Mouse (Mus musculus) activated CD4-positive, CD25-positive, alpha-beta regulatory T cell, adult 4 months (primary cell): ENCODE data around the gene Trappc2l. TPM values are rescaled to one million over a fixed set of nuclear protein-coding genes. Genes with fewer than 3 reads are reported as not detected.
"Not testable (repeated sequence)": the region's sequence is repeated elsewhere in the genome, so short reads cannot be mapped to it uniquely, and the experiment has no call there.

Experiments
- ATAC-seq: one replicate; pipeline ENCODE4 v1.8.0; 2017
- polyA plus RNA-seq, 2 experiments: library from polyadenylated mRNA; unstranded; fragments of 100-300 nt; shearing (Covaris generic); gene quantifications; one replicate each; pipeline ENCODE4 v1.2.1; 2017

Gene Trappc2l
- polyA plus RNA-seq, 2 experiments from 2014 or later = 46.3 to 78.4 TPM

DNA sequence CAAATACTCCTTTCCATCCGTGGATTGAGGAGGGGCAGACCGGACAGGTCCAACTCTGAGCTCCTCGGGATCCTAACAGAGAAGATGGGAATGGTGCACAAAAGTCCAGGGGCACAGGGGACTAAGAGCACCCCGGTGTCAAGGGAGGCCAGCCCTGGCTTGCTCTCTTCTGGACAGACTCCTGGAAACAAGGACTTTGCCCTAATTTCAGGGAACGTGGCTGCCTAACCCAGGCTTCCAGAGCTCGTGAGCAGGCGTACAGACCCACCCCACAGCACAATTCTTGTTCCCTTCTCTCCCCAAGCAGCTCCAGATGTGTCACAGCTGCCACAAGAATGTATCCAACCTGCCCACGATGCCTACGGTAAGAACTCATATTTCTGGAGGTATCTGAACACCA is 14.4 kb downstream of the Trappc2l start:
- no peak for ATAC-seq

DNA sequence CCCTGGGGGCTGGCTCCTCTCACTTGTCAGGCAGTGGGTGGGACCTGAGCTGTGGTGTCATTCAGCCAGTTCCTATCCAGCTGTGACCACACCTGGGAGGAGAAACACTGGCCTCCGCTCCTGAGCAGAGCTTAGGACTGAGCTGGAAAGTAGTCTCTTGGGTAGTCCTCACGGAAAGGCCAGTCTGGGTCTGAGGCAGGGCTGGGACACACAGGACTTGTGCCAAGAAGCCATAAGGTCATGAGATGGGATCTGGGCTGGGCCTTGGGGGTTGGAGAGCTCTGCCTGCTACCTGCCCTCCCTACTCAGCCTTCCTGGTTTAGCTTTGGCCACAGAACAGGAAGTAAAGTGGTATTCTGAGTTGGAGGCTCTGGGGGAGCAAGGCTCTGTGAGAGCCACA is 15.5 kb downstream of the Trappc2l start:
- no peak for ATAC-seq

DNA sequence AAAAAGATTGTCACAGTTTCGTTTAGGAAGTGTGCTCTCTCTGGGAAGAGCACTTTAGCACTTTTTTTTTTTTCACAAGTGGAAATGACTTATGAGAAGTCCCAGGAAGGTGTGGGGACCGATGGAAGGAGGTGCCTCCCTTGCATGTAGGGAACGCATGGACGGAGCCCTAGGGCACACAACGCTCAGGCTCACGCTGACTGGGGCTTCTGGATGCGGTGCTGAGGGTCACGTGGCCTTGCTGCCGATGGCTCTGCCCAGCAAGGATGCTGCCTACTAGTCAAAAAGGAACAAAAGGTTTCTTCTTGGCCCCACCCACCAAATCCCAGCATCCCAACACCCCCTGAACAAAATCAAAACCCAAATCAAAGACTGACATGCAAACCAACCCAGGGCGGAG is 17.9 kb downstream of the Trappc2l start:
- no peak for ATAC-seq

DNA sequence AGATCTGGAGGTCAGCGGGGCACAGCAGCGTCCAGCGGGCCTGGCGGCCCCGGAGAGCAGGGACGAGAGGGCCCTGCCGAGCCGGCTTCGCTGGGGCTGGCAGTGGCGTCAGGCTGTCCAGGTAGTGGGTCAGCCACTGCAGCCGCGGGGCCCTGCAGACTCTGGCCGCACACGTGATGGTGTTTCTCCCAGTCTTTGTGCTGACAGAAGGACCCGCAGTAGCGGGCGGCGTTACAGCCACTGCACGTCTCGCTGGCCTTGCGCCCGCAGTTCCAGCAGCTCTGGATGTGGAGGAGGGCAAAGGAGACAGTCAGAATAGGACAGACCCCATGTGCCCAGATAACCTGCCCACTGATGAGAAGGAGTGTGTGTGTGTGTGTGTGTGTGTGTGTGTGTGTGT is 19.3 kb downstream of the Trappc2l start:
- ATAC-seq = no peak

DNA sequence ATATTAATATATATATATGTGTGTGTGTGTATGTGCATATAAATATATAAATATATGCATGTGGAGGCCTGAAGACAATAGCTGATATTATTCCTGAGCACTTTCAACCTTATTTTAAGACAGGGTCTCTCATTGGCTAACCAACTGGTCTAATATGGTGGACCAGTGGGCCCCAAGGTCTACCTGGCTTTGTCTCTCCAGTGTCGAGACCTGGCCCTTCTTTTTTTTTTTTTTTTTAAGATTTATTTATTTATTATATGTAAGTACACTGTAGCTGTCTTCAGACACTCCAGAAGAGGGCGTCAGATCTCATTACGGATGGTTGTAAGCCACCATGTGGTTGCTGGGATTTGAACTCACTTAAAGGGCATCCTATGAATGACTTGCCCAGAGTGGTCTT is 20.7 kb downstream of the Trappc2l start:
- not testable (repeated sequence) for ATAC-seq

DNA sequence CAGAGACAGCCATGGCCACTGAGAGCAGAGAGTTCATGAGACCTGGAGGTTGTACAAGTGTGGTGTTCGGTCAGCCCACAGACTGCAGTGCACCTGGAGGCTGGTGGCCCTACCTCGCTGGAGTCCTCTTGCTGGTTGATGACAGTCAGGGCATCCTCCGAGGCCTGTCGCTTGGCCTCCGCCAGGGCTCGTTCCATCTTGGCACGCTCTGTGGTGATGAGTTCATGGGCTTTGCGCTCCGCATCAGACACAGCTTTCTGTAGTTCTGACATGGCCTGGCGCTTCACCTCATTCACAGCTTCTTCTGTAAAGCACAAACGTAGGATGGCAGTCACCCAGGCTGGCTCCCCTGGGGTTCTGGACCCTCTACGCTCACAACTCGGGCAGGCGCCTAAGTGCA is 21.8 kb downstream of the Trappc2l start:
- no peak for ATAC-seq

DNA sequence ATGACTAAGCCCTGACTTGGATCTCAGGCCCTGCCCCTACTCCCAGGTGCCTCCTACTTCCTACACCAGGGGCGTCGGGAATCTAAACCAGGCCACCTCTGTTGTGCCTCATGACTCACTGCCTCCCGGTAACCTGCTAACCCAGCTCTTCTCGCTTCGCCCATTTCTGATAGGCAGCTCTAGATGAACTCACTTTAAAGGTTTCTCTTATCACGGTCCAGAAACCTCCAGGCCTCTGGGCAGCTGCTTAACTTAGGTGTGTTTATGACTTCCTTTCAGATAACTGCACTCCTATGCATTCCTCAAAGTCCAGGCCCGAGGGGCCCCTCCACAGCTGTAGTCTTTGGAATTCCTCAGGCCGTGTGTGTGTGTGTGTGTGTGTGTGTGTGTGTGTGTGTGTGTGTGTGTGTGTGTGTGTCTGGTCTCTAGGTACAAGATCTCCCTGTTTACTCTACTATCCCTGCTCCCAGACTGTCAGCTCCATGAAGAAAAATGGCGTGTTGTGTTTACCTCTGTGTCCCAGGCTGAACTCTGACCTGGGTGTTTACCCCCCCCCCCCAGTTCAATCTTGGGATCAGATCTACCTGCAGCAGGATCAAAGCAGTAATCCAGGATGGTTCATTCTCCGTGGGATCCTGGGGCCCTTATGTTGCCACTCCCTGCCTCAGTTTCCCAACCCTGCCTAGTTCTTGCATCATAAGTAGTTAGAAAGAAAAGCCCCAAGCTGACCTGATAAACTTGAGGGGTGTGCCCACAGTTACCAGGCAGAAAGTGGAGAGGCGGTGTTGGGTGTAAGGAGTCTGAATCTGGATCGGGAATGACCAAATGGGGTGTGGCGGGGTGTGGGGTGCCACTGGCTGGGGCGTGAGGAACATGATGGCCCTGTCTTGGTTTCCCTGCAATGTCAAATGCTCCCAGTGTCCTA is 24.7 kb downstream of the Trappc2l start:
- ATAC-seq = no peak

DNA sequence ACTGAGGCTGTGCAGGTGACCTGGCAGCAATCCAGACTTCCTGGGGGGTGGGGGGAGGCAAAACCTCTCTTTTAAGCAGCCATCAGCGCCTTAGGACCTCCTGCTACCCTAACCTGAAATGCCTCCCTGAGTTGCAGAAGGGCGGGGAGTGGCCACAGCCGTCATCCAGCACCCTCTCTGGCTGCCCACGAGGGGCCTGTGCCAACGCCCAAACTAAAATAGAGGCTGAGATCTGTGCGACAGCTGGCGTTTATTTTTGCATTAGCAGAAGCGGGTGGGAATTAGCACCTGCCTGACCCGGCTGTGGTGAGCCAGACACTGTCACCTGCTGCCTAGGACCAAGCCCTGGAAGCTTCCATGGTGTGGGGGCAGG is 25.3 kb downstream of the Trappc2l start:
- no peak for ATAC-seq

DNA sequence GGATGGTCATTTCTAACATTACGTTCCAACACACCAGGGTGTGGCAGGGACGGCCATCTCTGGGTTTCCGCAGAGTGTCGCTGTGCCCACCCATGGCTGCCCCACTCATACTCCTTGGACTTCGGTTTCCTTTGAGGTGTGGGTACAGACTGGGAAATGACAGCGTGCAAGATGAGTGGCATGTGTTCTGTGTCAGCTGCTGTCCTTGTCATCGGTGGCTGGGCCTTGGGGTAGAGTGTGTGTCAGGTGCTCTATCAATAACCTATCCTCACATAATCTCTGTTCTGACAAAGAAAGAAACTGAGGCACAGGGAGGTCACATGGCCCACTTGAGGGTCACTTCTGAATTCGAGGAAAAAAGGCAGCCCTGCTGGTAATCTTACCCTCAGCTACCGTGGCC is 25.8 kb downstream of the Trappc2l start:
- ATAC-seq = no peak

DNA sequence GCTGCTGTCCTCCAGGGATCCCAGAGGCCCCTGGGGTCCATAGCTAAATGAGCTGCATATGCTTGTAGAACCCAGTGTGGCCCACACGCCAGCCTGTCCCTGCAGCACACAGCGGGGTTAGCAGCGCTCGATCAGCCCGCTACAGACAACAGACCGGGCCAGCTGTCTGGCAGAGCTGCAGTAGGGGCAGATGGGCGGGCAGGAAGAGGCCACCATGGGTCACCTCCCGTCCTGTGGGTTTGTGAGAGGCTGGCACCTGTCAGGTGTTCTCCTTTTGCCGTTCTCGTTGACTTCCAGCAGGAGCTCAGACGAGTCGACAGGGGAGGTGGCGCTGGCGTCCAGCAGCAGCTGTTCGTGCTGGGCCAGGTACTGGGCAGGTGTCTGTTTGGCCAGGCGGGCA is 27.2 kb downstream of the Trappc2l start:
- no peak for ATAC-seq

DNA sequence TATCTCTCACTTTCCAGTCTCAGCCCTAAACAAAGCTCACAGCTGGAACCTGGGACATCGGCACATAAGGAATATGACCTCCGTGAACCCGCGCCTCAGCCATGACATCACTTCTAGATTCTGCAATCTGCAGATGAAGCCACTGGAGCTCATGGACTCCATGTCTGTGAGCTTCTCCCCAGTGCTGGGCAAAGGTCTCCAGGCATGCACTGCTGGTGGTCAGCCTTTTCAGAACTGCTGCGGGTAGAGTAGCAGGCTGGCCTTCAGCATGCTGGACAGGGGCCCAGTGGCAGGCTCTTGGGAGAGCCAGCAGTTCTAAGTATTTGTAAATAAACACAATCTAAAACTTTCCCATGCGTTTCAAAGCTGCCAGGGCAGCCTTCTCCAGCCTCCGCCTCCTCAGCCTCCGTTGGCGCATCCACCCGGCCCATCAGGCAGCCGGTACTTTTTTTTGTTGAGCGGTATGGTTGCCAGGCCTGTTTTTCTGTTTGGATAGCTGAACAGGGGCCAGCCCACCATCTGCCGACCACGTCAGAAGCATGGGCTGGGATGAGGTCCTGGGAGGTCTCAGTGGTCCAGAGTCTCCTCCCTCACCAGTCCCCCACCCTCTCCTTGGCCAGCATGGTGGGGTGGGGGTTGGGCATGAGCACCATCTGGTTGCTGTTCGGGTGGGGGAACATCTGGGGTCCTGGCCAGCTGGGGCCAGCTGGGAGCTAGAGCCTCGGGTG is 28.2 kb downstream of the Trappc2l start:
- ATAC-seq = no peak

DNA sequence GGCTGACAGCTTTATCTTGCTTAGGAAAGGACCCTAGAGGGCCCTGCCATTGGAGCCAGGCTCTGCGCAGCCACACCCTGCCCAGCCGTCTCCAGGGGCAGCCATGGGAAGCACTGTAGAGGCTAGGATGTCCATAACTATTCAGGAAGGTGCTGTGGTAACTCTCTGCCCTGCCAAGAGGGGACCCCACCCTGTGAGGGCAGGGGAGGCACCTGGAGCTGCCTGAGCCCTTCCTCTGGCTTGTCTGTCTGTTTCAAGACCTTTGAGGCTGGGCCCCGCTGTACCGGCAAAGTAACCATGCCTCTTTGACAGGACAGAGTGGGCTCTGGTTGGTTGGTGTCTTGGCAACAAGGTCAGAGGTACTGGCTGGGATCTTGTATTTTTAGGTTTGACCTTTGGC is 29.4 kb downstream of the Trappc2l start:
- ATAC-seq = no peak

DNA sequence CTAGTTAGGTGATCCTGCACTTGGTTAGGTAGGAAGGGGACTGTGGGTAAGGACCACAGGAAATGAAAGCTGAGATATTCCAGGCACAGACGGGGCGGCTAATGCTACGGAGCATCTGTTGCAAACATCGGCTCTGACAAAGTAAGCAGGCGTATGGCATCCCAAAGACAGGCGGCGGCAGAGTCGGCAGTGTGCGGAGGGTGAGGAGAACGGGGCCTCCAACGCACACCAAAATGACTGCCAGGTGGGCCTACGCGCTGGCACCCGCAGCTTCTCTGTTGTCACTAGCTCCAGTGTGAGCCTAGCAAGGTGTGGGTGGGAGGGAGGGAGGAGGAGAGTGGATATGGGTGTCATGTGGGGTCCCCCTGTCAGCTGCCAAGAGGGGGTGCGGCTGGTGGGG is 30.0 kb downstream of the Trappc2l start:
- ATAC-seq = no peak

DNA sequence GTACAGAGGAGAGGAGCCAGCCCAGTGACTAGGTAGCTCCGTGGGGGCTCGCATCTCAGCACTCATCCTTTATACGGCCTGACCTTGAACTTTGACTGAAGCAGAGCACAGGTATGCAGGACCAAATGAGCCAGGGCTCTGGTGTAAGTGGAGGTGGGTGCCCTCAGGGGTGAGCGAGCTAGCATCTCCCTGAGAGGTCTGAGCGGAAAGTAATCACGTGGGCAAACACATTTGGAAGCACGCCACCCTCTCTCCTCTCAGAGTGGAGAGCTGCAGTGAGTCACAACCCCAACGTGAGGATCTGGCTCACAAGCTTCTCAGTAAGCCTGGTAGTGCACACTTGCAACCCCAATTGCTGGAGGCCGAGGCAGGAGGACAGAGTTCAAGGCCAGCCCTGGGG is 30.6 kb downstream of the Trappc2l start:
- no peak for ATAC-seq

DNA sequence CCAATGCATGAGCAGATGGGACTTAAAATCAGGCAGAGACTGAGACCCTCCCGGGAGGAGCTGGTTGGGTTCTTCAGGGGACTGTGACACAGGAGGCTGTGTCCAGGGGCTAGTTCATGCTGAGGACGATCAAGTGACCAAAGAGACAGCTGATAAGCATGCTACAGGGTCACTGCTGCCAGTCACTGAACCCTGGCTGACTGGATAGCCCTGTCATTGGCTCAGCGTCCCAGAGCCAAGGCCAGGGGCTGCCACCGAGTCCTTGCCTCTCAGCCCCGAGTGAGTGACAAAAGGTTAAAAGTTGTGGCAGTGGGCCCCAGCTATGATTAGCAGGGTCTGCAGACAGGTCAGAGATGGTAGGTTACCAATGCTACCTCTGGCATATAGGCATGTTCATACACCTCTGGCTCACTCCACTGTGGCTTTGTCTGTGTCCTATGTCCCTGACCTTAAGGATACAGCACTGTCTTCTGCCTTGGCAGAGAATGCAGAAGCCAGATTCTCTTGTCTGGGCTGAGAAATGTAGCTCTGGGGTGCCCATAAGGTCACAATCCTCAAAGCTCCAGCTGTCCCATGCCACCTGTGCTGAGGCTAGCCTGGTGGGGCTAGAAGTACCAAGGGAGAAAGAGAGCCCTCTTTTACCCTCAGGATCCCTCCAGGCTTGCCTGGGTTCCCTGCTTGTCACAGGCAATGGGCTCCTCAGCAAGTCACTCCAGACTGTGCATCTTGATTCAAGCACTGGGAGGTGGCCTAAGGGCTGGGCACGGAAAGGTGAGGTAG is 32.9 kb downstream of the Trappc2l start:
- no peak for ATAC-seq

DNA sequence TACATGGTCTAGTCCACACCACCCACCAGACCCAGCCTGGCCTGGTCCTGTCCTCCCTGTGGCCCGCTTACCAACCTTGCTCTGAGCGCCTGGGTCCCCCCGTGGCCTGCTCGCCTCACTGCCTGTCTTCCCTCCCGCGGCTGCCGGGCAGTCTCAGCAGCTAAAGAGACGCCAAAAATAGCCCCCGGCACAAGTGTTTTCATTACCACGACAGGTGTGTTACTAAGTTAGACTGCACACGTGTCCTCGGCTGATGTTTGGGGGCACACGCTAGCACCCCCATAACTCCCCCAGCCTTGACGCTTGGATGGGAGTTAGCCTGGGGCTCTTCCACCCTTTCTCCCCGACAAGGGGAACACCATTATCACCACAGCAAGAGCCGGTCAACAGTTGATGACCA is 34.9 kb downstream of the Trappc2l start:
- no peak for ATAC-seq

DNA sequence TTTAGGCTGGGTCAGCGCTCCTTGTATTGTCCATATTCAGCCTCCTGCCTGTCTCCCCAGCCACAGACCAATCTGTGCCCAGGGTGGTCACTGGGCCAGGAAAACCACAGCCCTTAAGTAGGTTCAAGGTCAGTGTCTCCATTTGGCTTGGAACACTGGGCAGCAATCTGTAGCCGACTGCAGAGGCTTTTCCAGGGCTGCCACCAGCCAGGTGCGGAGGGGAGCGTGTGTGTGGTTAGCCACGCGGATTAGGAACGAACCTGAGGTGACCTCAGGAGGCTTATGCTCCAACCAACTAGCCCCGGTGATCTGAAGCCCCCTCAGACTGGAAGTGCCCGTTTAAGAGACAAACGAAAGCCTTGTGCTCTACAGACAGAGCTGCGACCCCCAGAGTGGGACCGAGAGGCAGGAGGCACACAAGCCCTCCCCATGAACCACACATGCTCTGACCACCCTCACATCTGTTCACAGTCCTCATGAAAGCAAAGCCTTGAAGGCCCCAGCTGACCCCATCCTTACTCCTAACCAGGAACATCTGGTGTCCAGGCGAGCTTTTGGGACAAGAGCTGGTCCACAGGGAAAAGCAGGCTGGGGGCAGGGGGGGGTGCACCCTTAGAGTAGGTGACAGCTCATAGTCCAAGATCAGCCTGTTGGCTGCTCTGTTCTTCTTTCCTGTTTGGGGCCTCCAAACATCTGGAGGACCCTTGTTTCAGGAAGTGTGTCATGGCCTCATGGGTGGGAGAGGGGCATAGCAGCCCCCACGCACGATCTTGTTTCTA is 36.9 kb downstream of the Trappc2l start:
- ATAC-seq = no peak

DNA sequence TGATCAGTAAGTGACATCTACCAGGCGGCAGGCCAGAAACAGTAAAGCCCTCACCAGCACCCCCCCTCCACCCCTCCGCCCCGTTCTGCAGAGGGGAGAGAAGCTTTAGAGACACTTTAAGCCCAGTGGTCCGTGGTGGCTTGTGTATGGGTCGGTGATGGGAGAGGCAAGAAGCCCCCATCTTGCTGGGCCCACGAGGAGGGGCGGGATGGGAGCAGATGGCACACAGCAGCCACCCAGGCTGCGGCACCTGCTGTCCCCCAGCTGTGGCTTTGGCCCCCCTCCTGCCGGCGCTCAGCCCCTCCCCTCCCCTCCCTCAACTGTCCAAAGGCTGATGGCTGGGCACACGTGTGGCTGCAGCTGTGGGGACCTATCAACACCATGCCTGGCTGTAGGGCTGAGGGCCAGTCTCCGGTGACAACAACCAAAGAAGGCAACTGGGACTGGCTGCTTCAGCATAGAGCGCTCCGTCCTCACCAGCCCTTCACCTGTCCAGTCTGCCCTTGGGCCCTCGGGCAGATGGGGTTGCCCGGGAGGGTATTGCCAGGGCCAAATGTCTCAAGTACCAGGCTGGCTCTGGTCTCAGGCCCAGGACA is 40.0 kb downstream of the Trappc2l start:
- ATAC-seq = no peak

DNA sequence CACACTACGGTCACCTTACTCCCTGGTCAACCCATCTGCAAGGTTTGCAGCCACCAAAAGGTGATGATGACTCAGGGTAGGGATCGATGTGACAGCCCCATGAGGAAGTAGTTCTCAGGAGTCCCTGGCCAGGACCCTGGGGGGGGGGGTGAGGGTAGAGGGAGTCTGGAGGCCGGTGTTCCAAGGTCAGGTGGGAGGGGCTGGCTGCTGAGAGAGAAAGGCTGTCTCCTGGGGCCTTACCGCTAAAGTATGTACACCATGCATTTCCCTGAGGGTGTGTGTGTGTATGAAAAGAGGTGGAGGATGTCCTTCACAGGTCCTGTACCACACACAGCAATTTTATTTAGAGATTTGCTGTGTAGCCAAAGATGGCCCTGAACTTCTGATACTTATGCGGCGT is 41.2 kb downstream of the Trappc2l start:
- ATAC-seq = no peak

DNA sequence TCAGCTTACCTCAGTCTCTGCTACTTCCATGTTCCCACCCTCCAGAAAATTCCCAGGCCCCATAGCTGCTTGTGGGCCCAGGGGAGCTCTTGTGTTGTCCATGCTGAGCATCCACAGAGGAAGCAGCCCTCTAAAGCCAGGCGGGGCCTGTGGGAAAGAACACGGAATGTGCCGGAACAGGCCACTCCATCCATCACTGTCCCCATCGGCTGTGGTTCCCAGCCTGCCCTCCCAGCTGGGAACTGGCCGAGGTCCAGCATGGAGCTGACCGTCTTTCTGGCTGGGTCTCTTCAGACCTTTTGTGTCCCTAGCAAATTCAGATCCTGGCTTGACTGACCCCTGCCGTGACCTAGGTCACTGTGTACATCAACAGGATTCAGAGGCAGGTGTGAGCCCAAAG is 43.3 kb downstream of the Trappc2l start:
- no peak for ATAC-seq

DNA sequence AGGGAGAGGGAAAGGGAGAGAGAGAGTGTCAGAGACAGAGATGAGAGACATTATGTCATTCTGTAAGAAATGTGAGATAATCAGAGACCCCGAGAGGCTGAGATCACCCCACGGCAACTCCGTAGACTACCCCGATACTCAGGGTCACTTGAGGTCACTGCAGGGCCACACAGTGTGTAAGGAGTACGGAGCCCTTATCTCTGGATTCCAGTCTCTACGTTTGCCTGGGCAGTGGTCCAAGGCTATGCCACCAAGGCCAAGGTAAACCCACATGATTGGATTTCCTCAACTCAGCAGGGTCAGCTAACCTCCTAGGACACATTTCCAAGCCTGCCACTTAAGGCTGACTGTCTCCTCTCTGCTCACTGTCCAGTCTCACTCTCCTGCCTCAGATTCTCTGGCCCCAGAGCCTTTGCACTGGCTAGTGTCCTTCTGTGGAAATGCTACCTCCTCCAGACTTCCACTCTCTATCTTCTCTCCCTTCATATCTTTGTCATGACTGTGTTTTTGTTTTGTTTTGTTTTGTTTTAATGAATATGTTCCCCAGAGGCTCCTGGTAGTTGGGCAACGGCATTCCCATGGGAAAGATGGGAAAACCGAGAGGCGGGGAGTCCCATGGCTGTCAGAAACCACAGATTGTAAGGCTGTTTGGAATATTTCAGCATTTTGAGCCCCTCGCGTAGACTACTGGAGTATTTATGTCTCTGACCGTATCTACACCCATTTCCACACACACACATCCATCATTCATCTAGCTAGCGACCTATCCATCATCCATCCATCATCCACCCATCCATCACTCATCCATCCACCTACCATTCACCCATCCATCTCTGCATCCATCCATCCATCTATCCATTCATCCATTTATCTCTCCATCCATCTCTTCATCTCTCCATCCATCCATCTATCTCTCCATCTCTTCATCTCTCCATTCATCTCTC is 44.9 kb downstream of the Trappc2l start:
- ATAC-seq = no peak
